Mouse (Mus musculus): ENCODE results near the gene Bbs9. TPM values are rescaled to one million over a fixed set of nuclear protein-coding genes. Genes with fewer than 3 reads are reported as not detected.

Gene Bbs9
- total RNA-seq, 1 experiment: 10.3 TPM

- no peak for DNase-seq (ENCODE audit: low read depth, low spot score)
- no peak overlapping the region for H3K4me3 ChIP-seq (ENCODE audit: insufficient read depth in 1 of 2, low read depth in 1 of 2, low read length in 2 of 2, poor library complexity in 1 of 2, severe bottlenecking in 1 of 2)
- H3K9ac ChIP-seq (ENCODE audit: insufficient read depth, low read depth, low read length, poor library complexity, severe bottlenecking): no peak overlapping the region
- H3K27ac ChIP-seq (ENCODE audit: insufficient read depth, low read depth, low read length, poor library complexity, severe bottlenecking): no peak overlapping the region
- no peaks in the 10 kb centered on the region; the same call in 1 of the 2 replicates for H3K36me3 ChIP-seq (ENCODE audit: control insufficient read depth, insufficient read depth, low read length, poor library complexity, severe bottlenecking)
- TF ChIP-seq MAFK (IDR thresholded peaks at IDR 0.05; ENCODE audit: insufficient read depth, low read depth, low read length): no peak
- TF ChIP-seq HCFC1 (IDR thresholded peaks at IDR 0.05; ENCODE audit: borderline replicate concordance, insufficient read depth, low read length): no peak
- no peak for TF ChIP-seq ZC3H11A (IDR thresholded peaks at IDR 0.05; ENCODE audit: borderline replicate concordance, low read depth, low read length)
- TF ChIP-seq CHD2 (IDR thresholded peaks at IDR 0.05; ENCODE audit: low read depth, low read length): no peak
- TF ChIP-seq ZNF384 (IDR thresholded peaks at IDR 0.05; ENCODE audit: low read depth, low read length): no peak
- in situ Hi-C loops (cut with MboI; ENCODE audit: low sequenced_read_pairs in 2 of 2, unreplicated experiment in 2 of 2): no loop called here
- no peaks in the 10 kb centered on the region for H3K9me3 ChIP-seq (ENCODE audit: control insufficient read depth, insufficient read depth, low read depth, low read length)
- H3K4me1 ChIP-seq (ENCODE audit: control insufficient read depth in 2 of 2, insufficient read depth in 2 of 2, low read length in 2 of 2, poor library complexity in 1 of 2): peaks cover 4 to 6% of the 10 kb centered on the region in 2 experiments; a peak in 1 of 4 replicates
These were observed 6.6 kb upstream of the Bbs9 start for GRCm38 (mm10) chr9:22468899-22469259.

- H3K27ac ChIP-seq (ENCODE audit: insufficient read depth, low read depth, low read length, poor library complexity, severe bottlenecking): no peak within 1 kb of the TSS
- in situ Hi-C loops (cut with MboI; ENCODE audit: low sequenced_read_pairs in 2 of 2, unreplicated experiment in 2 of 2): no loop called here
- no peak within 1 kb of the TSS; the same call in 1 of the 2 replicates for H3K9ac ChIP-seq (ENCODE audit: insufficient read depth, low read depth, low read length, poor library complexity, severe bottlenecking)
- no peak for DNase-seq (ENCODE audit: low read depth, low spot score)
- peaks cover 4 to 6% of the 10 kb centered on the region in 2 experiments; a peak in 1 of 4 replicates for H3K4me1 ChIP-seq (ENCODE audit: control insufficient read depth in 2 of 2, insufficient read depth in 2 of 2, low read length in 2 of 2, poor library complexity in 1 of 2)
- no peaks in the 10 kb centered on the region for H3K9me3 ChIP-seq (ENCODE audit: control insufficient read depth, insufficient read depth, low read depth, low read length)
- TF ChIP-seq MAFK (IDR thresholded peaks at IDR 0.05; ENCODE audit: insufficient read depth, low read depth, low read length) (no peak), ZNF384 (IDR thresholded peaks at IDR 0.05; ENCODE audit: low read depth, low read length) (no peak), ZC3H11A (IDR thresholded peaks at IDR 0.05; ENCODE audit: borderline replicate concordance, low read depth, low read length) (no peak), HCFC1 (IDR thresholded peaks at IDR 0.05; ENCODE audit: borderline replicate concordance, insufficient read depth, low read length) (no peak), CHD2 (IDR thresholded peaks at IDR 0.05; ENCODE audit: low read depth, low read length) (no peak)
- H3K4me3 ChIP-seq (ENCODE audit: insufficient read depth in 1 of 2, low read depth in 1 of 2, low read length in 2 of 2, poor library complexity in 1 of 2, severe bottlenecking in 1 of 2): peak within 1 kb of the TSS in 1 of 2 experiments; percentile 78; a peak in 2 of 4 replicates
- H3K36me3 ChIP-seq (ENCODE audit: control insufficient read depth, insufficient read depth, low read length, poor library complexity, severe bottlenecking): no peaks in the 10 kb centered on the region; the same call in 1 of the 2 replicates
These were observed 5.9 kb upstream of the Bbs9 start, which contains the start of gene Rp9 for GRCm38 (mm10) chr9:22469643-22470042. Gene Rp9, minus strand, starts transcription at chr9:22469743.

DNA sequence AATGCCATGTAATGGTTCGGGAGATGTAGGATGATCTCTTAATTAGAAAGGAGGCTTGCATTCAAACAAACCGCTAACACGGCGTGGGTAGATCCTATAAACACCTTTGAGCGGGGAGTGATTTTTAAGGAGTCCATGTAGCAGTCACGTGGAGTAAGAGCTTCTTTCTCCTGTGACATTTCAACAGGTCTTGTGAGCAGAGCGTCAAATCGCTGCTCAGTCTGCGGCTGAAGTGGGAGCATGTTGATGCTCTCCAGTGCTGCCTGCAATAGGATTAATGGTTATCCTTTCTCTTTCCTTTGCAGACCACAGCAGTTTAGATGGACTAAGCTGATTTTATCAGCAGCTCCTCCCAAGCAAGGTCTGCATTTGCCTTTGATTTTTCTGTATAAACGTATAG is 750 bp downstream of the Bbs9 start:
- in situ Hi-C loops (cut with MboI; ENCODE audit: low sequenced_read_pairs in 2 of 2, unreplicated experiment in 2 of 2): no loop called here
- H3K4me1 ChIP-seq (ENCODE audit: control insufficient read depth in 2 of 2, insufficient read depth in 2 of 2, low read length in 2 of 2, poor library complexity in 1 of 2): peaks cover 0 to 5% of the 10 kb centered on the region in 2 experiments; a peak in 1 of 4 replicates
- DNase-seq (ENCODE audit: low read depth, low spot score): no peak
- no peaks in the 10 kb centered on the region for H3K36me3 ChIP-seq (ENCODE audit: control insufficient read depth, insufficient read depth, low read length, poor library complexity, severe bottlenecking)
- TF ChIP-seq MAFK (IDR thresholded peaks at IDR 0.05; ENCODE audit: insufficient read depth, low read depth, low read length): no peak
- no peak for TF ChIP-seq CHD2 (IDR thresholded peaks at IDR 0.05; ENCODE audit: low read depth, low read length)
- no peak for TF ChIP-seq ZC3H11A (IDR thresholded peaks at IDR 0.05; ENCODE audit: borderline replicate concordance, low read depth, low read length)
- TF ChIP-seq ZNF384 (IDR thresholded peaks at IDR 0.05; ENCODE audit: low read depth, low read length): no peak
- no peak for TF ChIP-seq HCFC1 (IDR thresholded peaks at IDR 0.05; ENCODE audit: borderline replicate concordance, insufficient read depth, low read length)
- H3K9me3 ChIP-seq (ENCODE audit: control insufficient read depth, insufficient read depth, low read depth, low read length): no peaks in the 10 kb centered on the region
- peak overlapping the region; percentile 66 to 79 for H3K4me3 ChIP-seq (ENCODE audit: insufficient read depth in 1 of 2, low read depth in 1 of 2, low read length in 2 of 2, poor library complexity in 1 of 2, severe bottlenecking in 1 of 2)
- no peak overlapping the region for H3K27ac ChIP-seq (ENCODE audit: insufficient read depth, low read depth, low read length, poor library complexity, severe bottlenecking)
- H3K9ac ChIP-seq (ENCODE audit: insufficient read depth, low read depth, low read length, poor library complexity, severe bottlenecking): peak overlapping the region; percentile 62

DNA sequence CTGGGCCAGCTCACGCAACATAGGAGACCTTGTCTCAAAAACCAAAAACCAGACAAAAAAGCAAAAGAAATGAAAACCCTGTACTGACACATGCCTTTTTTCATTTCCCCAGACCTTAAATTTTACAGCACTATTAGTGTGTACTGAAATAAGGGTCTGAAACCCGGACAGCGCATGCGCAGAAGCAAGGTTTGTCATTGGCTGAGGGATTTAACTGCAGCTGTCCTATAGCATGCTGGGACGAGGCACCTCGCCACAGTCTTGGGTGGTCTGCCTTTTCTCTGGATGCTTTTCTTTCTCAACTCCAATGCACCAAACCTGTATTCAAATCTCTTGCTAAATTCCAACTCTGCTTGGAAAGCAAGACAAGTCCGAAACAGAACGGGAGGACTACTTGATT is 3.4 kb downstream of the Bbs9 start:
- Histone ChIP-seq H3K4me1 (ENCODE audit: control insufficient read depth in 2 of 2, insufficient read depth in 2 of 2, low read length in 2 of 2, poor library complexity in 1 of 2) (peaks cover 0 to 5% of the 10 kb centered on the region in 2 experiments; a peak in 1 of 4 replicates), H3K9me3 (ENCODE audit: control insufficient read depth, insufficient read depth, low read depth, low read length) (no peaks in the 10 kb centered on the region), H3K36me3 (ENCODE audit: control insufficient read depth, insufficient read depth, low read length, poor library complexity, severe bottlenecking) (no peaks in the 10 kb centered on the region), H3K27ac (ENCODE audit: insufficient read depth, low read depth, low read length, poor library complexity, severe bottlenecking) (no peak overlapping the region), H3K4me3 (ENCODE audit: insufficient read depth in 1 of 2, low read depth in 1 of 2, low read length in 2 of 2, poor library complexity in 1 of 2, severe bottlenecking in 1 of 2) (peak overlapping the region in 1 of 2 experiments; percentile 70; a peak in 3 of 4 replicates), H3K9ac (ENCODE audit: insufficient read depth, low read depth, low read length, poor library complexity, severe bottlenecking) (peak overlapping the region; percentile 28; the same call in 1 of the 2 replicates)
- no peak for DNase-seq (ENCODE audit: low read depth, low spot score)
- in situ Hi-C loops (cut with MboI; ENCODE audit: low sequenced_read_pairs in 2 of 2, unreplicated experiment in 2 of 2): no loop called here
- no peak for TF ChIP-seq HCFC1 (IDR thresholded peaks at IDR 0.05; ENCODE audit: borderline replicate concordance, insufficient read depth, low read length)

Measured in ES-E14 (cell line).